Mouse (Mus musculus) heart, postnatal 36 days (tissue): ENCODE data around the gene Fut1. TPM values are rescaled to one million over a fixed set of nuclear protein-coding genes. Genes with fewer than 3 reads are reported as not detected.
"Not testable (repeated sequence)": the region's sequence is repeated elsewhere in the genome, so short reads cannot be mapped to it uniquely, and the experiment has no call there.

Experiments
- DNase-seq, 2 experiments: peaks; one replicate each; pipeline ENCODE4 v3.0.0; 2021 to 2022
- intact Hi-C: fragments of 180-260 bp; cut with DNase I; formaldehyde crosslinking; loops from one replicate; pipeline ENCODE4 v1.15.1; 2025
- total RNA-seq, 2 experiments: library from RNA; stranded (reverse); gene quantifications; 2 replicates each; pipeline ENCODE4 v1.2.3; 2021

The Fut1 gene
- total RNA-seq, 2 experiments from 2014 or later = not detected

GRCm38 (mm10) chr7:45635711-45636688 is 18.9 kb downstream of the Fut1 start:
- peak; percentile 46 to 69 for DNase-seq
- intact Hi-C loops = no loop called here

- intact Hi-C loops = no loop called here
- no peak for DNase-seq
Observed at GRCm38 (mm10) chr7:45637710-45638109, 20.6 kb downstream of the Fut1 start.

GRCm38 (mm10) chr7:45638623-45639401 is 21.7 kb downstream of the Fut1 start:
- intact Hi-C loops = no loop called here

GRCm38 (mm10) chr7:45639561-45640027 is 22.5 kb downstream of the Fut1 start, which contains the start of gene Mamstr:
TSS of gene Mamstr (plus strand) at chr7:45639977.
- intact Hi-C loops = no loop called here
- DNase-seq = no peak

More at GRCm38 (mm10) chr7:45638623-45639401, 21.7 kb downstream of the Fut1 start:
- DNase-seq = peak; percentile 81 to 82

- peak in 1 of 2 experiments; percentile 27 for DNase-seq
- intact Hi-C loops = no loop called here
Observed at GRCm38 (mm10) chr7:45640191-45640957, 23.3 kb downstream of the Fut1 start.

- DNase-seq = peak; percentile 56 to 58
- intact Hi-C loops = loop anchor here (2.0 kb wide), 1 partner anchor 41 kb away; no protein-coding TSS in a partner anchor
Observed at GRCm38 (mm10) chr7:45641391-45642040, 24.4 kb downstream of the Fut1 start.

- DNase-seq = peak in 1 of 2 experiments; percentile 30
- intact Hi-C loops = loop anchor here (2.0 kb wide), 1 partner anchor 41 kb away; no protein-coding TSS in a partner anchor
Observed at GRCm38 (mm10) chr7:45642083-45642482, 25.0 kb downstream of the Fut1 start.

- no peak for DNase-seq
- intact Hi-C loops = loop anchor here (2.0 kb wide), 1 partner anchor 40 kb away; no protein-coding TSS in a partner anchor
Observed at GRCm38 (mm10) chr7:45642503-45643255, 25.6 kb downstream of the Fut1 start.

- peak; percentile 83 to 87 for DNase-seq
- intact Hi-C loops = loop anchor here (2.0 kb wide), 1 partner anchor 39 kb away; no protein-coding TSS in a partner anchor
Observed at GRCm38 (mm10) chr7:45643441-45644178, 26.5 kb downstream of the Fut1 start.

- peak in 1 of 2 experiments; percentile 31 for DNase-seq
- intact Hi-C loops = no loop called here
Observed at GRCm38 (mm10) chr7:45644183-45644582, 27.1 kb downstream of the Fut1 start.

GRCm38 (mm10) chr7:45644872-45645590 is 27.9 kb downstream of the Fut1 start:
- intact Hi-C loops = no loop called here
- no peak for DNase-seq

- intact Hi-C loops = no loop called here
- DNase-seq = no peak
Observed at GRCm38 (mm10) chr7:45645591-45645971, 28.5 kb downstream of the Fut1 start.

- DNase-seq = no peak
- intact Hi-C loops = no loop called here
Observed at GRCm38 (mm10) chr7:45646671-45647070, 29.6 kb downstream of the Fut1 start.

GRCm38 (mm10) chr7:45649351-45649750 is 32.3 kb downstream of the Fut1 start:
- DNase-seq = peak in 1 of 2 experiments; percentile 43
- intact Hi-C loops = no loop called here

- DNase-seq, intact Hi-C loops: not testable (repeated sequence)
Observed at GRCm38 (mm10) chr7:45650484-45650883, 33.4 kb downstream of the Fut1 start.

- DNase-seq = no peak
- intact Hi-C loops = loop anchor here (2.0 kb wide), 1 partner anchor 20 kb away; no protein-coding TSS in a partner anchor
Observed at GRCm38 (mm10) chr7:45654424-45655047, 37.4 kb downstream of the Fut1 start.
